Mouse (Mus musculus) G1E (cell line): ENCODE results near the gene Chac2.

ENCODE experiments used
- CTCF ChIP-seq: IDR thresholded peaks from 2 replicates; pipeline ENCODE4 v1.5.1; 2012; ENCODE audit warnings: low read depth, low read length, inconsistent platforms, mixed read lengths
- GATA1 ChIP-seq: IDR thresholded peaks from 2 replicates; pipeline ENCODE4 v1.6.1; 2012; ENCODE audit warnings: borderline replicate concordance, low read length, inconsistent platforms, mixed read lengths
- POLR2AphosphoS5 ChIP-seq: IDR thresholded peaks from 2 replicates; pipeline ENCODE4 v1.6.1; 2012; ENCODE audit warnings: low read depth, low read length, inconsistent platforms; ENCODE audit not compliant: insufficient replicate concordance

DNA sequence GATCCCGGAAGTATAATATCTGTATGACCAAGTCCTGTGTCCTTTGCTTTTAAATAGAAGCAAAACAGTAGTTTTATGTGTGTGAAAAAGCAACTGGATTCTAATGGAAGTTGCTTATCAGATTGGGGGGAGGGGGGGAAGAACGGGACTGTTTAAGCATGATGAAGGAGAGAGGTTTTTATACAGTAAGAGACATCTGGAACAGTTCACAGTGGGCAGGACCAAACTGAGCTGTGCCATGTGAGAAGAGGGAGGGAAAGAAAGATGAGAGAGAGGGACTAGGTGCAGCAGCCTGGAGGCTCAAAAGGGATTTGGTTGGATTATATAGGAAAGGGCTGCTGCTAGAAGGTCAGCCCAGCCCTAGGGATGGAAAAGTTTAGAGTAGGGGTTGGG is 471 bp upstream of the Chac2 start:
- TF ChIP-seq POLR2AphosphoS5 = no peak
- TF ChIP-seq CTCF = no peak
- TF ChIP-seq GATA1 = no peak
